Mouse (Mus musculus): ENCODE results near the gene Flywch2.

Gene Flywch2

GRCm38 (mm10) chr17:23785561-23786471, at the start of gene Flywch2:
Gene Flywch2, minus strand, starts transcription at chr17:23786081.
- peak; percentile 85 for DNase-seq

- no peak for DNase-seq
Measured at GRCm38 (mm10) chr17:23831201-23831600, 45.3 kb upstream of the Flywch2 start.

GRCm38 (mm10) chr17:23829064-23829619, 43.3 kb upstream of the Flywch2 start, which contains the start of gene Elob:
Gene Elob, minus strand, starts transcription at chr17:23829136.
- DNase-seq = peak; percentile 88 to 92

GRCm38 (mm10) chr17:23828271-23829001, 42.6 kb upstream of the Flywch2 start:
- peak; percentile 71 to 80 for DNase-seq

GRCm38 (mm10) chr17:23825591-23825990, 39.7 kb upstream of the Flywch2 start:
- no peak for DNase-seq

GRCm38 (mm10) chr17:23823614-23824013, 37.7 kb upstream of the Flywch2 start:
- no peak for DNase-seq

- DNase-seq = no peak
Measured at GRCm38 (mm10) chr17:23823018-23823417, 37.1 kb upstream of the Flywch2 start.

GRCm38 (mm10) chr17:23822094-23822493, 36.2 kb upstream of the Flywch2 start:
- DNase-seq = no peak

GRCm38 (mm10) chr17:23820731-23821130, 34.9 kb upstream of the Flywch2 start:
- no peak for DNase-seq

- no peak for DNase-seq
Measured at GRCm38 (mm10) chr17:23819235-23819634, 33.4 kb upstream of the Flywch2 start.

- no peak for DNase-seq
Measured at GRCm38 (mm10) chr17:23818579-23818978, 32.7 kb upstream of the Flywch2 start.

- no peak for DNase-seq
Measured at GRCm38 (mm10) chr17:23815641-23816040, 29.8 kb upstream of the Flywch2 start.

GRCm38 (mm10) chr17:23807918-23808317, 22.0 kb upstream of the Flywch2 start:
- DNase-seq = no peak

GRCm38 (mm10) chr17:23806867-23807266, 21.0 kb upstream of the Flywch2 start:
- DNase-seq = peak; percentile 41 to 56

GRCm38 (mm10) chr17:23804426-23805085, 18.7 kb upstream of the Flywch2 start:
- DNase-seq = no peak

- peak; percentile 85 to 89 for DNase-seq
Measured at GRCm38 (mm10) chr17:23803366-23804041, 17.6 kb upstream of the Flywch2 start.

GRCm38 (mm10) chr17:23802746-23803365, 17.0 kb upstream of the Flywch2 start:
- DNase-seq = peak; percentile 98 to 100

GRCm38 (mm10) chr17:23801627-23802026, 15.7 kb upstream of the Flywch2 start:
- DNase-seq = no peak

GRCm38 (mm10) chr17:23797316-23797715, 11.4 kb upstream of the Flywch2 start:
- no peak for DNase-seq

- DNase-seq = no peak
Measured at GRCm38 (mm10) chr17:23795323-23795722, 9.4 kb upstream of the Flywch2 start.

GRCm38 (mm10) chr17:23791079-23791357, 5.1 kb upstream of the Flywch2 start:
- DNase-seq = no peak
